Mouse (Mus musculus): ENCODE data around the gene Ubap2. TPM values are rescaled to one million over a fixed set of nuclear protein-coding genes. Genes with fewer than 3 reads are reported as not detected.

Ubap2 gene
- 88.4 and 88.9 TPM in 2 replicates for polyA plus RNA-seq (2016; fragmentation: Nextera tagmentation; extraction: Ambion mirVana)

- H3K36me3 ChIP-seq (replicated peaks), result peaks cover 19% of the 10 kb centered on the region
- under 1% methylated on average over 60 of the region's 60 CpGs for WGBS
These were observed at the start of gene Ubap2 for GRCm38 (mm10) chr4:41274980-41275850. Gene Ubap2, minus strand, starts transcription at chr4:41275144.

GRCm38 (mm10) chr4:41320971-41321370 is 46.0 kb upstream of the Ubap2 start:
- 81% methylated on average over 4 of the region's 4 CpGs for WGBS
- Histone ChIP-seq H3K27ac (no peak overlapping the region), H3K36me3 (replicated peaks) (no peaks in the 10 kb centered on the region), H3K4me1 (no peaks in the 10 kb centered on the region), H3K4me3 (no peak overlapping the region), H3K9me3 (no peaks in the 10 kb centered on the region), H3K27me3 (ENCODE audit: poor library complexity, severe bottlenecking) (no peaks in the 10 kb centered on the region)
- DNase-seq (ENCODE audit: extremely low spot score, low spot score), result no peak

More at GRCm38 (mm10) chr4:41274980-41275850, at the start of gene Ubap2:
- Histone ChIP-seq H3K4me3 (peak within 1 kb of the TSS; percentile 93), H3K27me3 (ENCODE audit: poor library complexity, severe bottlenecking) (no peaks in the 10 kb centered on the region), H3K27ac (peak within 1 kb of the TSS; percentile 97), H3K4me1 (peaks cover 31% of the 10 kb centered on the region), H3K9me3 (no peaks in the 10 kb centered on the region)
- peak; percentile 97 for DNase-seq (ENCODE audit: extremely low spot score, low spot score)

GRCm38 (mm10) chr4:41318267-41318666 is 43.3 kb upstream of the Ubap2 start:
- no peak for DNase-seq (ENCODE audit: extremely low spot score, low spot score)

GRCm38 (mm10) chr4:41315173-41315572 is 40.2 kb upstream of the Ubap2 start:
- WGBS, result 62% methylated on average over 8 of the region's 8 CpGs
- Histone ChIP-seq H3K4me3 (peak overlapping the region; percentile 75), H3K27ac (peak overlapping the region; percentile 89)

More at GRCm38 (mm10) chr4:41318267-41318666, 43.3 kb upstream of the Ubap2 start:
- Histone ChIP-seq H3K27ac (no peak overlapping the region), H3K9me3 (no peaks in the 10 kb centered on the region), H3K27me3 (ENCODE audit: poor library complexity, severe bottlenecking) (no peaks in the 10 kb centered on the region), H3K4me3 (no peak overlapping the region), H3K36me3 (replicated peaks) (no peaks in the 10 kb centered on the region), H3K4me1 (peaks cover 16% of the 10 kb centered on the region)
- WGBS, result 92% methylated on average over 5 of the region's 5 CpGs

GRCm38 (mm10) chr4:41314141-41315129 is 39.5 kb upstream of the Ubap2 start, which contains the start of gene Dcaf12:
Gene Dcaf12, minus strand, starts transcription at chr4:41314889.
- Histone ChIP-seq H3K4me3 (peak within 1 kb of the TSS; percentile 75), H3K27ac (peak within 1 kb of the TSS; percentile 89), H3K36me3 (replicated peaks) (peaks cover 37% of the 10 kb centered on the region), H3K4me1 (peaks cover 25% of the 10 kb centered on the region), H3K27me3 (ENCODE audit: poor library complexity, severe bottlenecking) (no peaks in the 10 kb centered on the region), H3K9me3 (no peaks in the 10 kb centered on the region)
- DNase-seq (ENCODE audit: extremely low spot score, low spot score), result peak; percentile 93
- under 1% methylated on average over 70 of the region's 70 CpGs for WGBS

More at GRCm38 (mm10) chr4:41315173-41315572, 40.2 kb upstream of the Ubap2 start:
- Histone ChIP-seq H3K27me3 (ENCODE audit: poor library complexity, severe bottlenecking) (no peaks in the 10 kb centered on the region), H3K4me1 (peaks cover 25% of the 10 kb centered on the region), H3K9me3 (no peaks in the 10 kb centered on the region), H3K36me3 (replicated peaks) (peaks cover 29% of the 10 kb centered on the region)
- DNase-seq (ENCODE audit: extremely low spot score, low spot score), result no peak

GRCm38 (mm10) chr4:41313722-41314121 is 38.8 kb upstream of the Ubap2 start:
- DNase-seq (ENCODE audit: extremely low spot score, low spot score), result no peak
- Histone ChIP-seq H3K27me3 (ENCODE audit: poor library complexity, severe bottlenecking) (no peaks in the 10 kb centered on the region), H3K36me3 (replicated peaks) (peaks cover 44% of the 10 kb centered on the region), H3K4me1 (peaks cover 25% of the 10 kb centered on the region), H3K27ac (peak overlapping the region; percentile 89), H3K4me3 (peak overlapping the region; percentile 75), H3K9me3 (no peaks in the 10 kb centered on the region)
- 19% methylated on average over 14 of the region's 14 CpGs for WGBS

GRCm38 (mm10) chr4:41310567-41311563 is 35.9 kb upstream of the Ubap2 start:
- no peak for DNase-seq (ENCODE audit: extremely low spot score, low spot score)
- H3K4me3 ChIP-seq, result no peak overlapping the region
- 95% methylated on average over 9 of the region's 9 CpGs for WGBS
- H3K36me3 ChIP-seq (replicated peaks), result peaks cover 70% of the 10 kb centered on the region
- no peaks in the 10 kb centered on the region for H3K27me3 ChIP-seq (ENCODE audit: poor library complexity, severe bottlenecking)
- no peaks in the 10 kb centered on the region for H3K9me3 ChIP-seq
- H3K4me1 ChIP-seq, result peaks cover 25% of the 10 kb centered on the region
- H3K27ac ChIP-seq, result no peak overlapping the region

GRCm38 (mm10) chr4:41307406-41307805 is 32.5 kb upstream of the Ubap2 start:
- Histone ChIP-seq H3K9me3 (no peaks in the 10 kb centered on the region), H3K4me3 (no peak overlapping the region), H3K4me1 (0 out of 2 replicates have a peak, but pooled peaks cover under 1% of the 10 kb centered on the region), H3K27me3 (ENCODE audit: poor library complexity, severe bottlenecking) (no peaks in the 10 kb centered on the region), H3K36me3 (replicated peaks) (peaks cover 81% of the 10 kb centered on the region), H3K27ac (no peak overlapping the region)
- no peak for DNase-seq (ENCODE audit: extremely low spot score, low spot score)
- 86% methylated on average over 6 of the region's 6 CpGs for WGBS

GRCm38 (mm10) chr4:41304302-41304701 is 29.4 kb upstream of the Ubap2 start:
- Histone ChIP-seq H3K27ac (no peak overlapping the region), H3K4me1 (no peaks in the 10 kb centered on the region), H3K9me3 (no peaks in the 10 kb centered on the region), H3K4me3 (no peak overlapping the region), H3K36me3 (replicated peaks) (peaks cover 81% of the 10 kb centered on the region), H3K27me3 (ENCODE audit: poor library complexity, severe bottlenecking) (no peaks in the 10 kb centered on the region)
- WGBS, result 78% methylated on average over 3 of the region's 3 CpGs
- no peak for DNase-seq (ENCODE audit: extremely low spot score, low spot score)

- no peak for DNase-seq (ENCODE audit: extremely low spot score, low spot score)
- H3K4me3 ChIP-seq, result no peak overlapping the region
- WGBS, result 93% methylated on average over 7 of the region's 7 CpGs
- H3K27me3 ChIP-seq (ENCODE audit: poor library complexity, severe bottlenecking), result no peaks in the 10 kb centered on the region
- H3K9me3 ChIP-seq, result no peaks in the 10 kb centered on the region
- H3K4me1 ChIP-seq, result no peaks in the 10 kb centered on the region
- no peak overlapping the region for H3K27ac ChIP-seq
- H3K36me3 ChIP-seq (replicated peaks), result peaks cover 81% of the 10 kb centered on the region
These were observed 28.7 kb upstream of the Ubap2 start for GRCm38 (mm10) chr4:41303671-41304070.

GRCm38 (mm10) chr4:41298976-41299375 is 24.0 kb upstream of the Ubap2 start:
- peaks cover 97% of the 10 kb centered on the region for H3K36me3 ChIP-seq (replicated peaks)
- H3K27me3 ChIP-seq (ENCODE audit: poor library complexity, severe bottlenecking), result no peaks in the 10 kb centered on the region
- WGBS, result 94% methylated on average over 5 of the region's 5 CpGs
- no peak overlapping the region for H3K4me3 ChIP-seq
- no peaks in the 10 kb centered on the region for H3K4me1 ChIP-seq
- H3K9me3 ChIP-seq, result no peaks in the 10 kb centered on the region
- no peak for DNase-seq (ENCODE audit: extremely low spot score, low spot score)
- H3K27ac ChIP-seq, result no peak overlapping the region
